Mouse (Mus musculus): ENCODE measurements around the gene Slc18a2.

Gene Slc18a2

DNA sequence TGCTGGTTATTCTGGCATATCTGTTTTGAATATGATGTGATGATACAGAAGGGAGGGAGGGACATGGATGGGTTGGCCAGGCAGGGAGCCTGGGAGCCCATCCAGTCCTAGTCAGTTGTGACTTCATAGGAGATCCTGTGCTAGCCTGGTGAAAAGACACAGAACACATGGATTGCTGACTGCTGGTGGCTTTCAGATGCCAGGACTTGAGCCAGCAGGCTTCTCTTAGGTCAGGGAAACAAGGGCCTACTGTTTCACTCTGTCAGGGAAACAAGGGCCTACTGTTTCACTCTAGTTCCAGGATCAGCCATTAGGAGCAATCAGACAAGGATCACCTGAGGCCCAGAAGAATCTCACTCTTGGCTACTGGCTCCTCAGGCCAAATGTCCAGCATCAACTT lies 20.1 kb downstream of the Slc18a2 start:
- no peak for DNase-seq

DNA sequence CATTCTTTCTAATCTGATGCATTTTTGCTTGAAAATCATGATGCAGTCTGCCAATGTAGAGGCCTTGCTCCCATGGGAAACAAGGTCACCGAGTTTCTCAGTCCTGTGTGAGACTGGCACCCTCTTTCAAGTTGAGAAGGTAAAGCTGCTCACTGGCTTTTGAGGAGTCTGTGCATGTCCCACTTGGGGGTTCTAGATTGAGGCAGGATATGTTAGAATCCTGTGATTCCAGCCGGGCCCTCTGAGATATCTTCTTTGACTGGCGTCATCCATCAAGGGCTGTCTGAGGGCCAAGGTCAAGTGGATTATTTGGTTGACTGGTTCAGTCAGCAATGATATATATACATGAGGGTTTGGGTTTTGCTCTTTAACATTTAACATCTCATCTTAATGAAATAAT lies 21.3 kb downstream of the Slc18a2 start:
- no peak for DNase-seq

DNA sequence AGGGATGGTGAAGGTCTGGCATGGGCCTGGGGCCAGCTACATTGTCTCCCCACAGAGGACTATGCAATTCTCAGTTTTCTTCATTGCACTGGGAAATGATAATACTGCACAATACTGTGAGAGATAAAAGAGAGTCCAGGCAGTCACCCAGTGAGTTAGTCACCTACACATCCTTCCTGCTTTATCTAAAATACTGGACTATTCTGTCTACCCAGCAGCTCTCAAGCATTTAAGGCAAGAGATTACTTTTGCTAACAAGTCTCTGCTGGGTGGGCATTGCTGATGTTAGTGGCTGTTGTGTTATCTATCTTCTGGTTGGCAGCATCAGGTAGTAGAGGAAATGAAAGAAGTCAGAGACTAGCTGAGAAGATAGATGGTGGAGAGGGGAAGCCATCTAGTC lies 28.3 kb downstream of the Slc18a2 start:
- DNase-seq, result no peak

DNA sequence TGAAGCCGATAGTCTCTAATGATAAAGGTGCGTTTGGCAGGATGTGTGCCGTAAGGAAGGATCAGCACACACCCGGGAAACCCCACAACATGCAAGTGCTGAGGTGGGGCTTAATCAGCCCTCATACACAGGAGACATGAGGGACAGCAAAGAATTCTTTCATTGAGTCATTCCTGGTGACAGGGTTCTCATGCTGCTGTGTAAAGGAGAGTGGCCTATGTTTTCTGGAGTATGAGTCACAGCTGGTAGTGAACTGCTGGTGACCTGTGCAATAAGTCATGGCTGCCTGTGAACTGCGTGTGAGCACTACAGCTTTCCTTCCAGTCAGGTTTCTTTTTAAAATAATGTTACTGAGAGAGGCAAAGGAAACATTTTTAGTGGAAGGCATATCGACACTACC lies 29.1 kb downstream of the Slc18a2 start:
- DNase-seq, result no peak

DNA sequence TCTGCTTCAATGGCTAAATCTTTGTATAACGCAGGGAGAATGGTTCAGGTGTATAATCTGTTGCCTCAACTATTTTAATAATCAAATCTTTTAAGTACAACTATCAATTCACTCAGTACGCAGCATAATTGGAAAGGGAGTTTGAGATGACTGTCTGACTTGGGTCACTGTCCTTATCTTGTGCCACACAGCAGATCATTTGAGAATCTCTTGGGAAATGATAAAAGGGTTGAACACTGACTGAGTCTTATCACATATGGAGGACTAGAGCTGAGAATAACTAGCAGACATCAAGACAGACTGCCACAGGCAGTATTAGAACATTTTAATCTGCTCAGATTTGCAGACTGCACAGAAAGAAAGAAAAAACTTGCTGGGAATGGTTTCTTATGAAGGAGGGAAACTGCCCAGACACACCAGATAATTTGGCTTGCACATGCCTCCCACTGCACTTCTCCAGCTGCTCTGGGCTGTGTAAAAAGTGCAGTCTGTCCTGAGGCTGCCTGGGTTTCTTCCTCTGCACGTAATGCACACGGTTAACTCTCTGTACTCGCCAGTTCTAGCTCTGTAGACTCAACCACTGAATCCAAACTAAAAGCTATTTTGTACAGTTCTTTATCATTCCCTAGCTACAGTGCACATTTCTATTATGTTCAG lies 31.6 kb downstream of the Slc18a2 start:
- DNase-seq, result no peak

DNA sequence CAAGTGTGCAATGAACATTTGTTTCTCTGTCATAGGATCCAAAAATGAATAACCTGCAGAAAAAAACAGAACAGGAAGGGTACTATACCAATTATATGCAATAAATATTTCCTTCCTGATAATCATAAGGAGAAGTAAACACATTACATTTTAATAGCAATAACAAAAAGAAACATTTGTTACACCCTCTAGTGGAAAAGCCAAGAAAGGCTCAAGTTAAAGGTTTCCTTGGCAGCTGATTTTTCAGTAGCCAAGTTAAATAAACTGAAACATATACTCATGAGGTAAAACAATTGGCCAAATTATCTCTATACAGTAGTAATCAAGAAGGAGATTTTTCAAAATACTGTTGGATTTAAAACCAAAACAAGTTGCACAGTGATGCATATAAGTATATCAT lies 54.6 kb downstream of the Slc18a2 start:
- DNase-seq, result no peak

DNA sequence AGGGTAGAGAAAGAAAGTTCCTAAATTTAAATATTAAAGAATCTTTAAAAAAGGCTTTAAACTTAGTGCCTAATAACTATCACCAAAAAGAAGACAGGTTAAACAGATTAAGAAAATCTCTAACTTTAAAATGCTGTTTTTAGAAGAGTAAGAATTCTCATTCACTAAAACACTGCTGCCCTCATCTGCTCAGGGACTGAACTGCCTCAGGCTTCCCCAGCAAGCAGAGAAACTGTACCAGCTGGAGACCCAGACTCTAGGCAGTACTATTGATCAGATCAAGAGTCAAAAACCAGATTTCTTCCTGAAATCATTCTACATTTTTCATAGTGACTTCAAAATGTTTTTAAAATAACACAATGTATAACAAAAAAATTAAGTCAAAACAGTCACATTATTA lies 55.9 kb downstream of the Slc18a2 start:
- peak; percentile 60 for DNase-seq

DNA sequence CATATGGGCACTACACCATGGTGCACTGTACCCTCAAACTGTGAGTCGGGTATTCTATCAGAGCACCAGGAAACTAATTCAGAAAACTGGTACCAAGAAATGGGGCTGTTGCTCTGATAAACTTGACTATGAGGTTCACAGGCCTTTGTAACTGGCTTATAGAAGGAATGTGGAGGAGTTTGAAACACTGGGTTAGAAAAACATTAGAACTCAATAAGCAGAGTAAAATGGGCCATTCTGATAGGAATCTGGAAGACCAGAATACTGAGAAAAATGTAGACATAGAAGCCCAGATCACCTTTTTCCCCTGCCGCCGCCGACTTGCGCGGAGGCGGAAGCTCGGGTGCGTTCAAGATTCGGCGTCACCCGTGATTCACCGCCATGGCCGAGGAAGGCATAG lies 61.3 kb downstream of the Slc18a2 start, which contains the start of gene Rps12-ps3:
Gene Rps12-ps3 (plus strand): TSS at position 301 of the 400 bp plus-strand sequence.
- no peak for DNase-seq

DNA sequence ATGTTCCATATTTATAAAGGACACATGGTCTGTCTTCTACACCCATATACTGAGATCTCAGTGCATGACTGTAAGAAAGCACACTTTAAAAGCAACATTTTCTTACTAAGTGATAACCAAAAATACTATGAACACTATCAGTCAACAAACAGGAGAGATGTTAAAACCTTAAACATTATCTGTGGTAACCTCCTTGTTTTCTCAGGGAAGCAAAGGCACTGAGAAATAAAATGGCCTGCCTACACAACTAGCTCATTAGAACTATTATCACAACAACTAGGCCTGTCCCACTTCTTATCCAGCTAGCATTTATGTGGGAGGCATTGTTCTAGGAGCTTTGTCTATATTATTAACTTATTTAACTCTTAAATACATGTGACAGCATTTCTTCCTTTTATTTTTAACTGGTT lies 70.1 kb downstream of the Slc18a2 start:
- no peak for DNase-seq

DNA sequence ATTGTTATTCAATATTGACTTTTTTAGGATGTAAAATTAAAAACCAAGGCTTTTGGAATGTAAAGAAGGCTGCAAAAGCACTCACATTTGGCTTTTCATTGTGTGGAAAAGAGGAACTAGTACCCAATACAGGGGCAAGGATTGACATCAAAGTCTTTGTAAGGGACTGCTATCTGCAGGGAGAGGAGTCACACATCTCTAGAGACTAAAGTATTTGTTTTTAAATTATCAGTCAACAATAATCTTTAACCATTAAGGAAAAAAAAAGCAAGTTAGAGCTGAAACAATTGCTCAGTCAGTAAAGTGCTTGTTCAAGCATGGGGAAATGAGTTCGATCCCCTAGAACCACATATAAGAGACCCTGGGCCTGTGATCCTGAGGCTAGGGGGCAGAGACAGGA lies 76.0 kb downstream of the Slc18a2 start:
- DNase-seq, result no peak

DNA sequence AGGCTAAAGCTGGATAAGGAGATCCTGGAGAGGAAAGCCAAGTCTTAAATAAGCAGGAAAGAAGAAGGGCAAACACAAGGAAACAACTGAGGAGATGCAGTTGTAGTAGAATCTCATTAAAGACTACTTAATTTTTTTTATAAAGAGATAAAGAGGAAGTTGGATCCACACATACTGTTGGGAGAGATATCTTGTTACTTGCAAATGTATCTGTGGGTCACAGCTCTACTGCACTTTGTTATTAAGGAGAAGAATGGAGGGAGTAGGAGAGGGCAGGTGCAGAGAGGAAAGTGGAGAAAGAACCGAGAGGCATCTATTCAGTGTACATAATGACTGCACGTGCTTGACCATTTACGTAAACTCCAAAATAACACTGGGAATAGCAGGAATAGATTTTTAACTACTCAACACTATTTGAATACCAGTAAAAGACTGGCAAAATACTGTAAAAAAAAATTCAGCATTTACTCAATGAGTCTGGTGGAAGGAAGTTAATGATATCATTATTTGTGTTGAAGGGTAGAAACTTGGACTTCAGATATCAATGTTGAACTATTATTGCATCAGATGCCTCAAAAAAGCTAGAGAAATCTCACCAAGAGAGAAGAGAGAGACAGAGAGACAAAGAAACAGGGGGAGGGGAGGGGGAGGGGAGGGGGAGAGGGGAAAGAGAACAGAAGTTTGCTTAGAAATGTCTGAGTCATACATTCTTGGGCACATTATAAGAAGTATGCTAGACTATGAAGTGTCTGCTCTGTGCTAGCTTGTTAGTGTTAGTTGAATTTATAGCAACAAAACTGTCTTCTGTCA lies 77.4 kb downstream of the Slc18a2 start:
- no peak for DNase-seq

DNA sequence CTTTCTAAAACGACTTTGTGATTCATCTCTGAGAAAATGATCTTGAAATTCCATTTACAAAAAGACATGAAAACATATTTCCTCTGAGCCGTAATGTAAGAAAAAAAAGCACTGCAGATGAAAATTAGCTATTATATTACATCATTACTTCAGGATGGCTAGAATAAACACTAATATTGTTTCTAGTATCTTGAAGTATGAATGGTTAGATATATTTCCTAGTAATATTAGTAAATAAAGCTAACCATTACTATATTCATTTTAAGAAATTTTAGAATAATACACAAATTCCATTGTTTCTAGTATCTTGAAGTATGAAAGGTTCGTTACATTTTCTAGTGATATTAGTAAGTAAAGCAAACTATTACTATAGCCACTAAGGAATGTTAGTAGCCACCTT lies 79.2 kb downstream of the Slc18a2 start:
- DNase-seq, result no peak

DNA sequence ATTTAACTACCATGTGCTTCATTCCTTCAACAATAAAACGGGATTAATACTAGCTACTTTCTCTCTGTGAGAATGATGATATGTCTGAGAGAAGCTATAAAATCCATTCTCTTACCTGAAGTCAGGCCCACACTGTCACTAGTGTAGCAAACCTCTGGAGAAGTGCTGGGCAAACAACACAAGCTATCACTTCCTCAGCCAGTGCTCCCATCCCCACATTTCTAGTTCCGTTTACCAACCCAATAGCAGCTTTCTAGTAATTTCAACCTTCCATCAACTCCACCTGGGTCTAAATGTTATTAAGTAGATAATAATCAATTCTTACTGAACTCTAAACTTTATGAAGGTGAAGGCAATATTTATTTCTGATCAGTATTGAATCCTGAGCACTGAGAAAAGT lies 82.3 kb downstream of the Slc18a2 start:
- no peak for DNase-seq

DNA sequence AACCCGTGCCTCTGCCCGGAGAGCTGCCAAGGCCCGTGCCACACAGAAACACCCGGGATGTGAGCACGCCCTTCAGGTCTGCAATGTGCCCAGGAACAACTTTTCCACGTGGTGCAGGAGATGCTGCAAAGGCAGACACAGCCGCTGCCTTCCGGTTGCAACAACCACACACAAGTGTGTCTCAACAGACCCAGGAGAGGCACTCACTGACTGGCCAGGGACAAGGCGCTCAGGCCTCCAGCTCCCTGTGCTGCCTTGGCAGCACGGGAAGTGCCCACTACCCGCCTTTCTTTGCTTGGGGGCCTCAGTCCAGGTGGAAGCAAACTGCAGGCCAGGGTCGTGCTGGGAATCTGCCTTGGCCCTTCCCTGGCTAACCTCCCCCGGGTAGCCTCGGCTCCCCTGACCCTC lies 83.6 kb downstream of the Slc18a2 start:
- DNase-seq, result peak; percentile 47

DNA sequence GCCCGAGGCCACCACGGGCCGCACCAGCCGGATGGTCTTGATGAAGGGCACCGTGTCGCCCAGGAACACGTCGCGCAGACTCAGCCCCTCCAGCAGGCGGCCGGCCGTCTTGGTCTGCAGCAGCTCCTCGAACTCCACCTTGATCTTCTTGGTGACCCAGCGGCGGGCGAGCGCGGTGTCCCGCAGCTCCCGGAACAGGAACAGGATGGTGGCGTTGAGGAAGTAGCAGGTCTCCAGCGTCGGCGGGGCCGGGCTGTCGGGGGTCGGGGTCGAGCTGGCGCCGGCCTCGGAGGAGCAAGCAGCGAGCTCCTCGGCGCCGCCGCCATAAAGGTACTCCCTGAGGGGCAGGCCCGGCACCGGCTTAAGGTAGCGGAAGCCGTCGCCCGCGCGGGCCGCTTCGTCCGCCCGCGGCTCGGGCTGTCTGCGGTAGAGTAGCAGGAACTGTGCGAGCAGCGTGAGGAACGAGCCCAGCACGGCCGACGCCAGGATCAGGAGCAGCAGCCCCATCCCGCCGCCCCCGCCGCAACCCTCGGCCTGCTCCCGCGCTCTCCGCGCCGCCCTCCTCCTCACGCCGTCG lies 84.5 kb downstream of the Slc18a2 start:
- peak; percentile 69 for DNase-seq
